ENCODE assay signal across 1 mouse cellular context in the genomic region with DNA sequence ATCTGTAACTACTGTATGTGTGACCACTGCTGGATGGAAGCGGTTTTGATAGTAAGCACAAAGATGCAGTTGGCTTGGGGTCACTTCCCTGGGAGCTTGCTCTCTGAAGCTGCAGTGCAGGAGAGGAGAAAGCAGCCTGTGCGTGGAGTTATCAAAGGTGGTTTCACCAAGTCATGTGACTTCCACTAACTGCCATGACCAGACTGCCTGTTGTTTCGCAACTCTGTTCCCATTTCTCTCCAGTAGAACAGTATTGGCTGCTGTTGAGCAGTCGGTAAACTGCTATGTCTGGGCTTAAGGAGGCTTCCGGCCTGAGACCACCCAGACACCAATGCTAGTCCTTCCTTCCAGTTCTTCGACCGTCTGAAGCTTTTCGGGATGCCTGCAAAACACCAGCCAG.
TF ChIP-seq lines count a peak whose summit lies in the region.

No protein-coding gene starts in this region.

TF ChIP-seq in MEL, 35 proteins besides CTCF, POLR2A, EP300 and RAD21:
- TF ChIP-seq NRF1 (IDR thresholded peaks at IDR 0.05; ENCODE audit: insufficient read depth, low read depth, low read length, poor library complexity, severe bottlenecking) (no peak), USF2 (IDR thresholded peaks at IDR 0.05; ENCODE audit: borderline replicate concordance in 1 of 2, insufficient read depth in 1 of 2, low read depth in 1 of 2, low read length in 2 of 2) (0 out of 4 replicates have a peak, but pooled peaks of 1 of the 2 experiments have one; percentile 38), BHLHE40 (IDR thresholded peaks at IDR 0.05; ENCODE audit: borderline replicate concordance, low read depth, low read length) (peak; percentile 38; the same call in 1 of the 2 replicates), USF1 (IDR thresholded peaks at IDR 0.05; ENCODE audit: low read depth, low read length) (peak; percentile 86), MYB (IDR thresholded peaks at IDR 0.05; ENCODE audit: low read depth, low read length) (0 out of 2 replicates have a peak, but pooled peaks have one; percentile 59), KAT2A (conservative IDR thresholded peaks at IDR 0.05; ENCODE audit: low read depth, low read length) (no peak), JUND (IDR thresholded peaks at IDR 0.05; ENCODE audit: low read depth, low read length) (no peak)
